Mouse (Mus musculus): ENCODE data around the gene Gm20422.

The Gm20422 gene

GRCm38 (mm10) chr8:69701810-69702209 lies 72.9 kb downstream of the Gm20422 start:
- no peak for DNase-seq
